Mouse (Mus musculus) olfactory bulb, adult 2 months (tissue): ENCODE results near the gene Clip1. TPM values are rescaled to one million over a fixed set of nuclear protein-coding genes. Genes with fewer than 3 reads are reported as not detected.

Source experiments
- H3K27ac ChIP-seq: fragments of 200-500 bp; 2 replicates; pipeline ENCODE4 v1.5.1; 2012; ENCODE audit warnings: low read depth, low read length; ENCODE audit not compliant: insufficient read depth
- H3K4me1 ChIP-seq: fragments of 200-500 bp; 2 replicates; pipeline ENCODE4 v1.6.1; 2012; ENCODE audit warnings: low read length; ENCODE audit not compliant: control insufficient read depth, insufficient read depth
- H3K4me3 ChIP-seq: fragments of 200-500 bp; 2 replicates; pipeline ENCODE4 v1.5.1; 2012; ENCODE audit warnings: mild to moderate bottlenecking, low read depth, low read length, moderate library complexity; ENCODE audit not compliant: insufficient read depth
- CTCF ChIP-seq: fragments of 200-500 bp; IDR thresholded peaks from 2 replicates; pipeline ENCODE4 v1.5.1; 2012; ENCODE audit warnings: low read depth, mild to moderate bottlenecking, low read length, moderate library complexity; ENCODE audit not compliant: insufficient read depth
- POLR2A ChIP-seq: fragments of 200-500 bp; IDR thresholded peaks from 2 replicates; pipeline ENCODE4 v1.6.1; 2012; ENCODE audit warnings: mild to moderate bottlenecking, low read depth, low read length, moderate library complexity; ENCODE audit not compliant: insufficient read depth
- WGBS: fragments of 180-500 bp; shearing (Covaris S2); methylation state at CpG from one replicate; pipeline ENCODE4 v1.1.7; 2018; 5-methylcytosine and 5-hydroxymethylcytosine counted together
- polyA plus RNA-seq: library from polyadenylated mRNA; stranded (reverse); fragments of >200 nt; gene quantifications from 2 replicates; pipeline ENCODE4 v1.2.4, GENCODE M21; 2012; ENCODE audit warnings: low replicate concordance; ENCODE audit not compliant: missing spikeins, insufficient read depth, insufficient read length

The Clip1 gene
- polyA plus RNA-seq, 1 experiment = not detected

GRCm38 (mm10) chr5:123533801-123534200, 150.6 kb downstream of the Clip1 start:
- Histone ChIP-seq H3K4me1 (no peaks in the 10 kb centered on the region), H3K4me3 (no peak overlapping the region), H3K27ac (no peak overlapping the region)
- WGBS = 92% methylated on average over 10 of the region's 10 CpGs
- no peak for TF ChIP-seq POLR2A
- no peak for TF ChIP-seq CTCF

DNA sequence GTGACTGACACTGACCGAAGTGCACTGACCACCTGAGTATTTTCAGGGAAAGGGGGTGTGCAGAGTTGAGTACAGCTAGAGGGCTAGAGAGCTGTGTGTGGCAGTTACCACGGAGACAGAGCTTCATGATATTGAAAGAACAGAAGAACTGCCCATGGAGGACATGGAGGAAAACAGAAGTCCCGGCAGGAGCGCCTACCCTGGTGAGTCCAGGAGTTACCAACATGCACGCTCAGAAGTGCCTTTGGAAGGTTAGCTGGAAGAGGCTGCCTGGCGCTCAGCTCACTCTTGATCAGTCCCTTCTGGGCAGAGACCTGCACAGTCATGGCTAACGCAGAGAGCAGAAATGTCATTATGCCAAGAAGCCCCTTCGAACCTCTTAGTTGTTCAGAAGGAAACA, 154.4 kb downstream of the Clip1 start:
- Histone ChIP-seq H3K4me1 (no peaks in the 10 kb centered on the region), H3K4me3 (no peak overlapping the region), H3K27ac (no peak overlapping the region)
- TF ChIP-seq POLR2A = no peak
- no peak for TF ChIP-seq CTCF
- WGBS = 88% methylated on average over 8 of the region's 8 CpGs

GRCm38 (mm10) chr5:123528641-123529040, 155.8 kb downstream of the Clip1 start:
- no peak overlapping the region for H3K4me3 ChIP-seq
- peaks cover 6% of the 10 kb centered on the region for H3K4me1 ChIP-seq
- no peak for TF ChIP-seq CTCF
- no peak for TF ChIP-seq POLR2A
- H3K27ac ChIP-seq = no peak overlapping the region
- 70% methylated on average over 7 of the region's 7 CpGs for WGBS

Other genes starting within 250 kb of the Clip1 start
- not detected in 2 replicates for gene Lrrc43, start 195.3 kb downstream of the Clip1 start, polyA plus RNA-seq
- not detected in 2 replicates for gene Il31, start 195.1 kb downstream of the Clip1 start, polyA plus RNA-seq
- gene B3gnt4, start 174.2 kb downstream of the Clip1 start, polyA plus RNA-seq = not detected in 2 replicates
- gene Diablo, start 160.4 kb downstream of the Clip1 start, polyA plus RNA-seq = not detected in 2 replicates
- not detected in 2 replicates for gene Gm49027, start 159.1 kb downstream of the Clip1 start, polyA plus RNA-seq
- not detected in 2 replicates for gene Vps33a, start 111.6 kb downstream of the Clip1 start, polyA plus RNA-seq
- gene Zcchc8, start 36.5 kb upstream of the Clip1 start, polyA plus RNA-seq = not detected in 2 replicates
- 245 and 278 TPM in 2 replicates for gene Rsrc2, start 64.8 kb upstream of the Clip1 start, polyA plus RNA-seq
- not detected in 2 replicates for gene Kntc1, start 65.1 kb upstream of the Clip1 start, polyA plus RNA-seq
- gene Hcar2, start 180.9 kb upstream of the Clip1 start, polyA plus RNA-seq = not detected in 2 replicates
- not detected in 2 replicates for gene Hcar1, start 195.4 kb upstream of the Clip1 start, polyA plus RNA-seq
- not detected in 2 replicates for gene Denr, start 222.6 kb upstream of the Clip1 start, polyA plus RNA-seq
- gene Gm43518, start 242.8 kb upstream of the Clip1 start, polyA plus RNA-seq = not detected in 2 replicates
- gene Ccdc62, start 246.1 kb upstream of the Clip1 start, polyA plus RNA-seq = not detected in 2 replicates